Mouse (Mus musculus): Measurements from ENCODE around the gene Ptrh2.

Gene Ptrh2

GRCm38 (mm10) chr11:86683395-86684125 lies at the start of gene Ptrh2, which contains the start of gene Vmp1:
Gene Ptrh2 (plus strand): TSS chr11:86683985.
Gene Vmp1 (minus strand): TSS chr11:86683836.
- DNase-seq (ENCODE audit: low spot score in 2 of 2), result peak; percentile 83 to 87

DNA sequence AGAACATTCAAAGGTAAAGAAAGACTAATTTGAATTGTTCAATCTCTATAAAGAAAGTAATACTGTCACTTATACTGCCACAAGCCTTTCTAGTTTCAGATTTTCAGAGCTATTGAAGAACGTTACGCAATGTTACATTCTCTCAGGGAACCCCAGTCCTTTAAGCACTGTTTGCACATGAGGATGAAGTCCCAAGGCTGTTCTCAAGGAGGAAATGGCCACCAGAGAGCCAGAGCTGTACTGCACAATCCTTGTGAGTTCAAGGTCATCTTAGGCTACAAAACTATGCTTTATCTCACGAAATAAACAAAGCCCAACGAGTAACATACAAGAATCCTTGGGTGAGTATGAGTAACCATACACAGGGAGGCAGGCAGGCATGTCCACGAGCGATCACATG lies 49.4 kb upstream of the Ptrh2 start:
- DNase-seq (ENCODE audit: low spot score in 2 of 2), result no peak

DNA sequence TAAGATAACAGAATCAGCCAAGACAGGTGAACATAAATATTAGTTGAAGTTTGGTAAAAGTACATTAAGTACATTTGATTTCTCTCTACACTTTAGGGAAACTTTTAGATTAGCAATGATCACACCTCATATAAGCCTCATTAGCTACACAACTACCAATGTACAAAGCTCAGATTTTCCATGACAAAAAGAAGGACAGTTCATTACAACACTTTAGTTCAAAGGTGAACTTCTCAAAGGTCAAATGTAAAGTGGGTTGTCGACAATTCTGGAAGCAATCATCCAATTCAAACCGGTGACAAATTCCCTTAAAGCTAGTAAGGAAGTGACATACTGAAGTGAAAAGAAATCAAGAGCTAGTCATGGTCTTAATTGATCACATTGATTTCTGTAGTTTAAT lies 46.1 kb upstream of the Ptrh2 start:
- no peak for DNase-seq (ENCODE audit: low spot score in 2 of 2)

GRCm38 (mm10) chr11:86641714-86642113 lies 42.1 kb upstream of the Ptrh2 start:
- no peak for DNase-seq (ENCODE audit: low spot score in 2 of 2)

DNA sequence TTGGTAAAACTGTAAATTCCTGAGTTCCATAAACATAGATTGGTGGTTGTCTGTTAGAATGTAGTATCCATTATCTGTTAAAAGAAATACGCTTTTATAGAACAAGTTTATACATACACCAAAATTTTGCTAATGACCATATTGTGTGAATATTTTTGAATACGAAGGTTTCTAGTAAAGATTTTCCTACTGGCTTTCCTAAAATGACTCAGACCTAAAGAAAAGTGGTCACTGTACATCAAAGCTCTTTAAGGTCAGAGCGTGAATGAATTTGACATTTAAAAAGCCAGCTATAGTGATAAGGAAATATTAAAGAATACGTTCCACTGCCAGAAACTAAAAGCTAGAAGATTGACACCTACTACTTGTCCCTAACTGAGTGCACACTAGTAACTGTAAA lies 39.2 kb upstream of the Ptrh2 start:
- DNase-seq (ENCODE audit: low spot score in 2 of 2), result no peak

DNA sequence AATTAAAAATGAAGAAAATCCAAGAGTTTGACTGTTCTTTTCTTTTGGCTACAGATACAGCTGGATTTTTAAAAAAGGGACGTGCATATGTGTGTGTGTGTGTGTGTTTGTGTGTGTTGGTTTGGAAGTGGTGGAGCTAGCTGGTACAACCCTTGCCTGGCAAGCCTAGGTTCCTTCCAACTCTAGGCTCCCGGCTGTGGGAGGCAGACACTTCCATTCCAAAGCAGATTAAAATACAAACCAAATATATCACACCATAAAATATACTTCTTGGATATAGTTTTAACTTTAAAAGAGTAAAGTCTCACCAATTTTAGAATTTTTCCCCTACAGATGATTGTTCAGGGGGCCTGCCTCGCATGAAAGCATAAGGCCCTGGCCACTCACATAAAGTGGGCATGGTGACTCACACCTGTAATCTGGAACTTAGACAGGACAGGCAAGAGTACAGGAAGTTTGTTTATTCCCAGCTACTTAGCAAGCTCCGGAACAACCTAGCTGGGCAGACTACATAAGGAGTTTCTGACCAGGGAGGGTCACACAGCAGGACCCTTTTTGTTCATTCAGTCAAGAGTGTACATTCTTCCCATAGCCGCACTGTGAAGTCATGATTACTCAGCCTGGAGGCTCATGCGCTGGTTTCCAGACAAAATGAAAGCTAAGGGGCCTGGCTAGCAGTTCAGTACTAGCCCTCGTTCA lies 37.5 kb upstream of the Ptrh2 start:
- no peak for DNase-seq (ENCODE audit: low spot score in 2 of 2)

DNA sequence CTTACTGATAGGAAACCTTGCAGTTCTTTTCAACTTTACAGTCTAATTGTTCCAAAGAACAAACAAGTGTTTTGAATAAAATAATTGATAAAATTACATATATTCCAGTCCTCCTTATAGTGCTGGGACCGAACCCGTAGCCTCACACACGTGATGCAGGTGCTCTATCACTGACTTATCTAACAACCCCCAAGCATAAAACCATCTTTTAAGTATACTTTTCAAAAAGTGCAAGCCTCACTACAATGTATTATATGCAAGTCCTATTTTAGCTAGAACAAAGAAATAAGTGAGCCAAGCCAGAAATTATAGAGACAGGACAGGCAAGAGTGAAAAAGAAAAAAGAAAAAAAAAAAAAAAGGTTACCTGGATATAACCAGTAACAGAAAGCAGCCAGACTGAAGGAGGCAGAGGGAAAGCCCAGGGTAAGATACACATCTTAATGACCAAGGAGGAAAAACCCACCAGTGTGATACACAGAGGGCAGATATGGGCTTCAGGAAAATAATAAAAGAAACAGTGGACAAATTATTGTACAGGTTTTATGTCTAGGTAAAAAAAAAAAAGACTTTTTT lies 36.8 kb upstream of the Ptrh2 start:
- no peak for DNase-seq (ENCODE audit: low spot score in 2 of 2)

GRCm38 (mm10) chr11:86647706-86648447 lies 35.9 kb upstream of the Ptrh2 start:
- no peak for DNase-seq (ENCODE audit: low spot score in 2 of 2)

- DNase-seq (ENCODE audit: low spot score in 2 of 2), result no peak
These were observed 34.2 kb upstream of the Ptrh2 start for GRCm38 (mm10) chr11:86649542-86649941.

GRCm38 (mm10) chr11:86650676-86651075 lies 33.1 kb upstream of the Ptrh2 start:
- DNase-seq (ENCODE audit: low spot score in 2 of 2), result no peak

DNA sequence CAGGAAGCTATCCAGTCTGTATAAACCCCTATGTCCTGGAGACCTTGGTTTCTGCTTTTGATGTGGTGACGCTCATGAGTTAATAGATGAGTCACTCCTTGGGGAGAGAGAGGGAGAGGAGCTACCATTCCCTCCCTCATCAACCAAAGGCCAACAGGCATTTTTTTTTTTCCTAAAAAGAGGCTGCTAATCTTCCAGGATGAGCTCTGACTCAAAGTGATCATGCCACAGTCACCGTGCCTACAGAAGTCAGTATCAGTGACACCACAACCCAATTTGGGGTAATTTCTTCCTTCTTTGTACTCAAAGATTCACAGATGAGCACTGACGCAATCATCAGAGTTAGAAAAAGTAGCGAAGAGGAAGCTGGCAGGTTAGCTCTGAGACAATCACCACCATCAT lies 31.2 kb upstream of the Ptrh2 start:
- DNase-seq (ENCODE audit: low spot score in 2 of 2), result no peak

DNA sequence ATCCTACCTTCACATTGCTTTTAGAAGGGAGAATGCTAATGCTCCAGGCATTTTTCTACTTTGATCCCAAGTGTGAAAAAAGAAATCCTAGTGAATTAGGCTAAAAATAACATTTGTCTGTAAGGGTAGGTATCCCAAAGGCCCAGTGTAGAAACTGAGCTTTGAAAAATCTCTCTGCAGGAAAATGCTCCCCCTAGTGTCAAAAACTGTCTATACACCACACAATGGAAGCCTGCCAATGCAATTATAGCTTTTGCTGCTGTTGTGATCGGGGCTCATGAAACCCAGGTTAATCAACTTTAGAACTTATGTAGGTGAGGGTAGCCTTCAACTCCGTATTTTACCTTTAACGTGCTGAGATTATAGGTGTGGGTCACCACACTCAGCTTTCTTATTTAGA lies 30.3 kb upstream of the Ptrh2 start:
- peak in 1 of 2 experiments; percentile 33 for DNase-seq (ENCODE audit: low spot score in 2 of 2)

DNA sequence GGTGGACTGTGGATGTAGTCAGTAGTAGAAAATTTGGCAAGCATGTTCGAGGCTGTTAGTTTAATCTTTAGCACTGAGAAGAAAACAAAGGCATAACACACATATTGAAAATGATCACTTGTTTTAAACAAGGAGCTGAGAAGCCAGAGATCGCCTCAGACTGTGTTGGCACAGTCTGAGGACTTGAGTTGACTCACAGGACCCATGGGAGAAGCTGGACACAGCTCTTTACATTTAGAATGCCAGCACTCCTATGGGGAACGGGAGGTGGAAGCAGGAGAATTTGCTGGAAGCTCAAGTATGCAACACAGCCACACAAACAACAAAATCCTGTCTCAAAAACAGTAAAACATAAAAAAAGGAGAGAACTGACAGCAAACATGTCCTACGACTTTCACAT lies 29.7 kb upstream of the Ptrh2 start:
- no peak for DNase-seq (ENCODE audit: low spot score in 2 of 2)

GRCm38 (mm10) chr11:86655671-86656070 lies 28.1 kb upstream of the Ptrh2 start:
- no peak for DNase-seq (ENCODE audit: low spot score in 2 of 2)

- DNase-seq (ENCODE audit: low spot score in 2 of 2), result no peak
These were observed 26.8 kb upstream of the Ptrh2 start for GRCm38 (mm10) chr11:86656849-86657567.

DNA sequence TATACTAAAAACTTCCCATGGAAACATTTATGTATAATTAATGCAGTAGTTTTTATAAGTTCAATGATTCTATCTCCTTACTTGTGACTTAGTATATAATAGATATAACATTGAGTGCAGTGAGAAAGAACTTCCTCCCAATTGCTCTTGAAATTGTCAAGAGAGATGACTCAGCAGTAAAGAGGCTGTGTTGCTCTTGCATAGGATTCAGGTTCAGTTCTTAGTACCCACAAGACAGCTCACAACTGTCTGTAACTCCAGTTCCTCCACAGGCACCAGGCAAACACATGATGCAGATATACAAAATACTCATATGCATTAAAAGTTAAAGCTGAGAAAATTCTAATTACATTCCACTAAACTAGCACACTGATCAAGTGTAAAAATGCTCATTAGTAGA lies 25.9 kb upstream of the Ptrh2 start:
- DNase-seq (ENCODE audit: low spot score in 2 of 2), result no peak

- no peak for DNase-seq (ENCODE audit: low spot score in 2 of 2)
These were observed 20.5 kb upstream of the Ptrh2 start for GRCm38 (mm10) chr11:86662986-86663895.

- DNase-seq (ENCODE audit: low spot score in 2 of 2), result no peak
These were observed 19.8 kb upstream of the Ptrh2 start for GRCm38 (mm10) chr11:86663977-86664376.

DNA sequence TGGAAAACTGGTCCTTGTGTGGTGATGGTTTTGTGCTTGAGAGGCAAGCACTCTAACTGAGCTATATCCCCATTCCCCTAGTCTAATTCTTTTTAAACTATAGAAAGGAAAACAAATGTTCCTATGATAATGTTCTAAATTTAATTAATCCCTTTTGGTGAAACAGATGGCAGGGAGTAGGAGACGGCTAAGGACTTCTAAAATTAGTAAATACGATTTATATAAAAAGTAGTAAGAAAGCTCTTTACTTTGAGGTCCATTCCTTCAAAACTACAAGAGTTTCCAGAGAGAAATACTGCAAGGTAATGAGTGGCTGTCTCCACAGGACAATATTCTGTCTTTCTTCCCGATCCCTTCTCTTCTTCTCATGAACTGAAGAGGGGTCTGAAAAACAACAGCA lies 19.4 kb upstream of the Ptrh2 start:
- no peak for DNase-seq (ENCODE audit: low spot score in 2 of 2)

- no peak for DNase-seq (ENCODE audit: low spot score in 2 of 2)
These were observed 16.2 kb upstream of the Ptrh2 start for GRCm38 (mm10) chr11:86667553-86667952.

DNA sequence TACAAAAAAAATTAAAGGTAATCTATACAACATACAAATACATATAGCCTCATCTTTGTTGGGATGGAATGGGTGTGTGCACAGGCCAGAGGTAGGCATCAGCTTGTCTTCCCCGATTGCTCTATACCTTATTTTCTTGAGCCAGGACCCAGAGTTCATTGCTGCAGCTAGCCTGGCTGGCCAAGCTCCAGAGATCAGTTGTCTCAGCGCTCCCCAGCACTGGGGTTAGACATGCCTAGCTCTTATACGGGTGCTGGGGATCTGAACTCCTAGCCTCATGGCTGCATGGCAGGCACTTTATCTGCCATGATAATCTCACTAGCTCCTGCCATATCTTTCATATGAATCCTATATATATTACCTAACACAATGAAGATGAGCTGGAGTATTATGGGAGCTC lies 15.6 kb upstream of the Ptrh2 start:
- no peak for DNase-seq (ENCODE audit: low spot score in 2 of 2)

Measured in frontal cortex, postnatal 14 days (tissue).